Mouse (Mus musculus): Measurements from ENCODE around the gene Phf24.

GRCm38 (mm10) chr4:42978062-42978461 is 61.6 kb downstream of the Phf24 start:
- TF ChIP-seq CTCF (IDR thresholded peaks at IDR 0.05; ENCODE audit: low read depth, low read length): 0 out of 2 replicates have a peak, but pooled peaks have one; percentile 10
- no peak for TF ChIP-seq TAL1 (conservative IDR thresholded peaks at IDR 0.05; ENCODE audit: low read depth, low read length)
